Mouse (Mus musculus): ENCODE measurements around the gene Kif1b.

GRCm38 (mm10) chr4:149328735-149329134, 21.2 kb upstream of the Kif1b start:
- no peak for TF ChIP-seq POLR2A (IDR thresholded peaks at IDR 0.05; ENCODE audit: borderline replicate concordance, insufficient read depth, low read length)
- no peak for TF ChIP-seq CTCF (IDR thresholded peaks at IDR 0.05; ENCODE audit: borderline replicate concordance, insufficient read depth, low read depth, low read length)

Data from cerebellum, adult 2 months (tissue).